Mouse (Mus musculus) duodenum, adult 2 months (tissue): ENCODE data around the gene Gm20696. TPM values are rescaled to one million over a fixed set of nuclear protein-coding genes. Genes with fewer than 3 reads are reported as not detected.

Experiments
- polyA plus RNA-seq: library from polyadenylated mRNA; depleted of rRNA; stranded (reverse); fragments of >200 nt; gene quantifications from 2 replicates; pipeline ENCODE4 v1.2.3, GENCODE M21; 2012; ENCODE audit warnings: low replicate concordance; rRNA removed

Gene Gm20696
- polyA plus RNA-seq = 0.20 and 0.34 TPM in 2 replicates

GRCm38 (mm10) chr6:99666318-99667171 is at the start of gene Gm20696, which contains the start of gene Eif4e3:
Gm20696 (minus strand) TSS chr6:99666797.
Eif4e3 (minus strand) TSS chr6:99666771.

GRCm38 (mm10) chr6:99692206-99692915 is 25.8 kb upstream of the Gm20696 start, which contains the start of gene Gpr27:
Gpr27 (plus strand) TSS chr6:99692679.

GRCm38 (mm10) chr6:99522359-99523108 is 144.1 kb downstream of the Gm20696 start, which contains the start of gene Foxp1:
Foxp1 (minus strand) TSS chr6:99522721.

Other genes starting within 250 kb of the Gm20696 start
- gene Foxp1, start 144.1 kb downstream of the Gm20696 start, polyA plus RNA-seq = 30.8 and 54.3 TPM in 2 replicates
- 1.3 and 1.7 TPM in 2 replicates for gene Eif4e3, start within 50 bp of the Gm20696 start, polyA plus RNA-seq
- 3.2 and 4.9 TPM in 2 replicates for gene Gpr27, start 25.9 kb upstream of the Gm20696 start, polyA plus RNA-seq
- gene Prok2, start 59.6 kb upstream of the Gm20696 start, polyA plus RNA-seq = not detected in 2 replicates